Mouse (Mus musculus) cerebellum, adult 2 months (tissue): ENCODE measurements around the gene Flnb.

Experiments
- CTCF ChIP-seq: fragments of 200-500 bp; IDR thresholded peaks from 2 replicates; pipeline ENCODE4 v1.5.1; 2011; ENCODE audit warnings: low read depth, mild to moderate bottlenecking, control low read depth, low read length, moderate library complexity, borderline replicate concordance; ENCODE audit not compliant: insufficient read depth
- POLR2A ChIP-seq: fragments of 200-500 bp; IDR thresholded peaks from 2 replicates; pipeline ENCODE4 v1.6.1; 2011; ENCODE audit warnings: low read length, control low read depth, borderline replicate concordance; ENCODE audit not compliant: insufficient read depth

DNA sequence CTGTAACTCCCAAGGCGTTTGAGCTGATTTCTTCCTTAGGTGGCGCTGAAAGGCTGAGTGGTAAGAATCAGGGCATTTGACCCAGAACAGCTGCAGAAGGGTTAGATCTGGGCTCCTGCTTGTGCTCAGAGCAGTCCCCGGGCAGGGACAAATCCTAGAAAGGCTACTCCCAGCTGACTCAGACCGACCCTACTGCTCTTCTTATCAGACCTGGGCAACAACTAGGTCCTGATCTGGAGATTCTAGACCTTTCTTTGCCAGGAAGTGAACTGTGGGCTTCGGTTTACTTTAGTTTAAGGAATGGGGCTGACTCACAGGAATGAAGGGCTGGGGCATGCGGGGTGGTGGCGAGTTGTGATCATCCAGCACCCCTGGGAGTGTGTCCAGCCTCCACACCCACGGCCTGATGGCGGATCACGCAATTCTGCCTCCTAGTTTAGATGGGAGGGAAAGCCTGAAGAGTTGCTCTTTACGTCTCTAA, 9.2 kb upstream of the Flnb start:
- TF ChIP-seq POLR2A, result no peak
- no peak for TF ChIP-seq CTCF
